Mouse (Mus musculus) intestine, embryonic 15.5 days (tissue): ENCODE data around the gene Egfl8. TPM values are rescaled to one million over a fixed set of nuclear protein-coding genes. Genes with fewer than 3 reads are reported as not detected.
A peak's percentile ranks its signal among the peaks of the same experiment; 100 is the strongest.

Source experiments
- ATAC-seq: fragments of 200-750 bp; cut with Nextera tagmentation; 2 replicates; pipeline ENCODE4 v1.8.0; 2017; ENCODE audit warnings: moderate TSS enrichment, moderate library complexity
- H3K27ac ChIP-seq: fragments of 300-500 bp; sonication (generic); 2 replicates; pipeline ENCODE4 v1.5.1; 2015; ENCODE audit warnings: mild to moderate bottlenecking, inconsistent platforms
- H3K27me3 ChIP-seq: fragments of 300-500 bp; sonication (generic); replicated peaks from 2 replicates; pipeline ENCODE4 v1.6.1; 2015; ENCODE audit warnings: inconsistent platforms
- H3K36me3 ChIP-seq: fragments of 300-500 bp; sonication (generic); 2 replicates; pipeline ENCODE4 v1.6.1; 2015; ENCODE audit warnings: inconsistent platforms
- H3K4me1 ChIP-seq: fragments of 300-500 bp; sonication (generic); replicated peaks from 2 replicates; pipeline ENCODE4 v1.6.1; 2015; ENCODE audit warnings: inconsistent platforms
- H3K4me2 ChIP-seq: fragments of 300-500 bp; sonication (generic); replicated peaks from 2 replicates; pipeline ENCODE4 v1.6.1; 2015; ENCODE audit warnings: mild to moderate bottlenecking, inconsistent platforms
- H3K4me3 ChIP-seq: fragments of 300-500 bp; sonication (generic); replicated peaks from 2 replicates; pipeline ENCODE4 v1.5.1; 2015; ENCODE audit warnings: inconsistent platforms
- H3K9ac ChIP-seq: fragments of 300-500 bp; sonication (generic); 2 replicates; pipeline ENCODE4 v1.6.1; 2015; ENCODE audit warnings: inconsistent platforms
- H3K9me3 ChIP-seq: fragments of 300-500 bp; sonication (generic); 2 replicates; pipeline ENCODE4 v1.6.1; 2016; ENCODE audit warnings: inconsistent platforms
- WGBS: fragments of 180-500 bp; shearing (Covaris S2); methylation state at CpG from one replicate; pipeline ENCODE4 v1.1.7; 2015; 5-methylcytosine and 5-hydroxymethylcytosine counted together
- polyA plus RNA-seq: library from polyadenylated mRNA; unstranded; fragments of >200 nt; fragmentation: Nextera tagmentation; extraction: Ambion mirVana; gene quantifications from 2 replicates; pipeline ENCODE4 v1.2.1, GENCODE M21; 2015

The Egfl8 gene
- polyA plus RNA-seq, 1 experiment from 2014 or later = 3.0 TPM

GRCm38 (mm10) chr17:34646906-34647787, 31.4 kb upstream of the Egfl8 start, which contains the start of gene Atf6b:
Gene Atf6b, plus strand, starts transcription at chr17:34647146.
- H3K27ac ChIP-seq = peak within 1 kb of the TSS; percentile 71
- WGBS = under 1% methylated on average over 66 of the region's 66 CpGs

GRCm38 (mm10) chr17:34645831-34646511, 30.2 kb upstream of the Egfl8 start:
- Histone ChIP-seq H3K27me3 (no peaks in the 10 kb centered on the region), H3K4me1 (peaks cover 28% of the 10 kb centered on the region), H3K27ac (no peak overlapping the region), H3K9ac (no peak overlapping the region), H3K36me3 (peaks cover 7% of the 10 kb centered on the region), H3K4me2 (peak overlapping the region; percentile 68), H3K9me3 (no peaks in the 10 kb centered on the region), H3K4me3 (no peak overlapping the region)
- ATAC-seq = no peak
- WGBS = 91% methylated on average over 30 of the region's 30 CpGs

More at GRCm38 (mm10) chr17:34646906-34647787, 31.4 kb upstream of the Egfl8 start, which contains the start of gene Atf6b:
- Histone ChIP-seq H3K9me3 (no peaks in the 10 kb centered on the region), H3K4me1 (peaks cover 23% of the 10 kb centered on the region), H3K36me3 (peaks cover 11% of the 10 kb centered on the region), H3K27me3 (no peaks in the 10 kb centered on the region), H3K4me3 (peak within 1 kb of the TSS; percentile 97), H3K9ac (peak within 1 kb of the TSS; percentile 90), H3K4me2 (peak within 1 kb of the TSS; percentile 89)
- ATAC-seq = peak; percentile 97

- H3K9ac ChIP-seq = peak overlapping the region; percentile 68
- peak overlapping the region; percentile 68 for H3K4me2 ChIP-seq
- H3K9me3 ChIP-seq = no peaks in the 10 kb centered on the region
- 0 out of 2 replicates have a peak overlapping the region, but pooled peaks have one; percentile 66 for H3K27ac ChIP-seq
- no peak for ATAC-seq
- peak overlapping the region; percentile 55 for H3K4me3 ChIP-seq
- H3K36me3 ChIP-seq = peaks cover 7% of the 10 kb centered on the region
- H3K4me1 ChIP-seq = peaks cover 32% of the 10 kb centered on the region
- WGBS = 40% methylated on average over 10 of the region's 10 CpGs
- no peaks in the 10 kb centered on the region for H3K27me3 ChIP-seq
These were observed 29.6 kb upstream of the Egfl8 start for GRCm38 (mm10) chr17:34645256-34645829.

- Histone ChIP-seq H3K4me3 (peak within 1 kb of the TSS; percentile 55), H3K36me3 (peaks cover 5% of the 10 kb centered on the region; the same call in 1 of the 2 replicates), H3K27ac (peak within 1 kb of the TSS; percentile 66; the same call in 1 of the 2 replicates), H3K27me3 (no peaks in the 10 kb centered on the region), H3K9ac (peak within 1 kb of the TSS; percentile 68), H3K4me2 (peak within 1 kb of the TSS; percentile 68), H3K4me1 (peaks cover 32% of the 10 kb centered on the region), H3K9me3 (no peaks in the 10 kb centered on the region)
- under 1% methylated on average over 16 of the region's 16 CpGs for WGBS
- peak; percentile 80 for ATAC-seq
These were observed 28.8 kb upstream of the Egfl8 start, which contains the start of gene Fkbpl for GRCm38 (mm10) chr17:34644608-34645007. Gene Fkbpl, plus strand, starts transcription at chr17:34644764.

GRCm38 (mm10) chr17:34643944-34644343, 28.2 kb upstream of the Egfl8 start:
- H3K4me3 ChIP-seq = no peak overlapping the region
- H3K9ac ChIP-seq = no peak overlapping the region
- no peak for ATAC-seq
- no peaks in the 10 kb centered on the region for H3K27me3 ChIP-seq
- no peak overlapping the region for H3K4me2 ChIP-seq
- no peaks in the 10 kb centered on the region for H3K9me3 ChIP-seq
- WGBS = 76% methylated on average over 10 of the region's 10 CpGs
- peaks cover 32% of the 10 kb centered on the region for H3K4me1 ChIP-seq
- no peak overlapping the region for H3K27ac ChIP-seq
- 0 out of 2 replicates have a peak, but pooled peaks cover 5% of the 10 kb centered on the region for H3K36me3 ChIP-seq

GRCm38 (mm10) chr17:34643379-34643778, 27.6 kb upstream of the Egfl8 start:
- H3K4me1 ChIP-seq = peaks cover 32% of the 10 kb centered on the region
- H3K9me3 ChIP-seq = no peaks in the 10 kb centered on the region
- H3K4me2 ChIP-seq = no peak overlapping the region
- ATAC-seq = no peak
- no peak overlapping the region for H3K9ac ChIP-seq
- no peak overlapping the region for H3K27ac ChIP-seq
- WGBS = 88% methylated on average over 4 of the region's 4 CpGs
- H3K4me3 ChIP-seq = no peak overlapping the region
- H3K27me3 ChIP-seq = no peaks in the 10 kb centered on the region
- 0 out of 2 replicates have a peak, but pooled peaks cover 5% of the 10 kb centered on the region for H3K36me3 ChIP-seq

- H3K36me3 ChIP-seq = 0 out of 2 replicates have a peak, but pooled peaks cover 5% of the 10 kb centered on the region
- H3K4me2 ChIP-seq = no peak overlapping the region
- 69% methylated on average over 3 of the region's 3 CpGs for WGBS
- H3K27ac ChIP-seq = no peak overlapping the region
- ATAC-seq = no peak
- no peaks in the 10 kb centered on the region for H3K9me3 ChIP-seq
- H3K4me3 ChIP-seq = no peak overlapping the region
- no peak overlapping the region for H3K9ac ChIP-seq
- H3K4me1 ChIP-seq = peaks cover 23% of the 10 kb centered on the region; the same call in 1 of the 2 replicates
- H3K27me3 ChIP-seq = no peaks in the 10 kb centered on the region
These were observed 26.2 kb upstream of the Egfl8 start for GRCm38 (mm10) chr17:34641945-34642344.

- Histone ChIP-seq H3K4me3 (no peak overlapping the region), H3K9ac (0 out of 2 replicates have a peak overlapping the region, but pooled peaks have one; percentile 8), H3K27ac (peak overlapping the region; percentile 49), H3K4me2 (no peak overlapping the region), H3K4me1 (peaks cover 22% of the 10 kb centered on the region; the same call in 1 of the 2 replicates), H3K9me3 (no peaks in the 10 kb centered on the region), H3K36me3 (0 out of 2 replicates have a peak, but pooled peaks cover 5% of the 10 kb centered on the region), H3K27me3 (no peaks in the 10 kb centered on the region)
- ATAC-seq = peak; percentile 13; the same call in 1 of the 2 replicates
- WGBS = 22% methylated on average over 11 of the region's 11 CpGs
These were observed 25.2 kb upstream of the Egfl8 start for GRCm38 (mm10) chr17:34640778-34641601.

GRCm38 (mm10) chr17:34639461-34640255, 23.9 kb upstream of the Egfl8 start:
- H3K27me3 ChIP-seq = no peaks in the 10 kb centered on the region
- no peak for ATAC-seq
- peaks cover 13% of the 10 kb centered on the region; the same call in 1 of the 2 replicates for H3K4me1 ChIP-seq
- H3K9me3 ChIP-seq = no peaks in the 10 kb centered on the region
- WGBS = 83% methylated on average over 7 of the region's 7 CpGs
- H3K4me3 ChIP-seq = no peak overlapping the region
- no peaks in the 10 kb centered on the region for H3K36me3 ChIP-seq
- no peak overlapping the region for H3K27ac ChIP-seq
- H3K4me2 ChIP-seq = no peak overlapping the region
- no peak overlapping the region for H3K9ac ChIP-seq

- Histone ChIP-seq H3K9me3 (no peaks in the 10 kb centered on the region), H3K4me3 (no peak overlapping the region), H3K27ac (no peak overlapping the region), H3K4me2 (no peak overlapping the region), H3K9ac (no peak overlapping the region), H3K36me3 (no peaks in the 10 kb centered on the region), H3K4me1 (peaks cover 10% of the 10 kb centered on the region; the same call in 1 of the 2 replicates), H3K27me3 (peaks cover 2% of the 10 kb centered on the region; the same call in 1 of the 2 replicates)
- ATAC-seq = no peak
- WGBS = 63% methylated on average over 3 of the region's 3 CpGs
These were observed 21.7 kb upstream of the Egfl8 start for GRCm38 (mm10) chr17:34637459-34637858.
